Mouse (Mus musculus) bone marrow macrophage, adult 2 months (primary cell): ENCODE measurements around the gene Bdnf.

Source experiments
- CTCF ChIP-seq: IDR thresholded peaks from 2 replicates; pipeline ENCODE4 v1.5.1; 2012; ENCODE audit warnings: low read depth, mild to moderate bottlenecking, low read length, moderate library complexity
- POLR2A ChIP-seq: IDR thresholded peaks from 2 replicates; pipeline ENCODE4 v1.6.1; 2012; ENCODE audit warnings: mild to moderate bottlenecking, low read depth, low read length, borderline replicate concordance

- TF ChIP-seq CTCF (no peak), POLR2A (no peak)
Measured at GRCm38 (mm10) chr2:109706524-109706923, 32.0 kb downstream of the Bdnf start.
